Mouse (Mus musculus) yolk sac, embryonic 10.5 days (tissue): ENCODE data around the gene Wfdc1.

Experiments
- DNase-seq: peaks from one replicate; pipeline ENCODE4 v3.0.0-alpha.2; 2017; ENCODE audit warnings: low spot score

The Wfdc1 gene

DNA sequence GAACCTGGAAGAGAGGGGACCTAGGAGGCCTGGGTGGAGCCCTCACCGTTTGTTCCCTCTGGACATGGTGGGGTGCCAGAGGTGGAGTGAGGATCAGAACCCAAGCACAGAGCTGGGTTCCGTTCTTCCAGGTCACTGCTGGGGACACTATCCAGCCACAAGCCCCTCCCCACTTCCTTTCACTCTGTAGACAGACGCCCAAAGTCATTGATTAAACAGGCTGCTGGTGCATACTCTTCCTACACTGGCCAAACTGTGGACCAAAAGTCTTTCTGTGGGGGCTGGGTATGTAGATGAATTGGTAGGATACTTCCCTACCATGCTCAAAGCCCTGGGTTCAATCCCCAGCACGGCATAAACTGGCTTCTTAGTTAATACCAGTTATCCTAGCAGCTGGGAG, 25.8 kb downstream of the Wfdc1 start:
- DNase-seq: no peak

DNA sequence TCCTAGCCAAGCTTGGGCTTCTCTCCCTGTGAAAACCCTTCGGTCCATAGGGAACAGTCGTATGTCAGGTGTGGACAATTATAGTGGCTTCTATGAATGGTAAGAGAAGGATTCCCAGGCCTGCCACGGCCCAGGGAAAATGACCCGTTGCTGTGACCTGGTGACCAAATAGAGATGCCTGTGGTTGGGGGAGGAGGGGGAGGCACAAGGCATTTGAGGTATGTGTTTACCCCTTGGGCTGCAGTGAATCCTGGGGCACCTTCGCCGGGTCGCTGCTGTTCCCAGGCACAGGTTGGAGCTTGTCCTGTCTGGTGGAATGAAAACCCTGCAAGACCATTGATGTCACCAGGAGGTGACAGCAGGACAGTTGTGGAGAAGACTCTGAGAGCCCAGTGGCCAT, 28.5 kb downstream of the Wfdc1 start:
- DNase-seq: no peak

DNA sequence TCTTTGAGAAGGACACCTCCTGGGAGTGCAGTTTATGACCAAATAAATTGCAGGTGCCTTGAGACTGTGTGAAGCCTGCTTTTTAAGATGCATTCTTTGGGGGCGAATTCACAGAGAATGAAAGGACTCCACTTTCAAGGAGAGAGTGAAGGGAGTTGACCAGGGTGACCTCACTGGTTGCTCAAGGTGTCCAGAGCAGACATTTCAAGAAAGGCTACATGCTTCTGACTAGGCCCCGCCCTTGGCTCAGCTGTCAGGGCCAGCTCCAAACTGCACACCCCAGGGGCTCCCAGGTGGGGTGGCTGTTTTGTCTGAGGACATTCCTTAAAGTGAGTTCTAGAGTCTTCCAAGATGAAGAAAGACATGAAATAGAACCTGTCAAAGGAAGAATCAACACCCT, 31.0 kb downstream of the Wfdc1 start:
- no peak for DNase-seq

DNA sequence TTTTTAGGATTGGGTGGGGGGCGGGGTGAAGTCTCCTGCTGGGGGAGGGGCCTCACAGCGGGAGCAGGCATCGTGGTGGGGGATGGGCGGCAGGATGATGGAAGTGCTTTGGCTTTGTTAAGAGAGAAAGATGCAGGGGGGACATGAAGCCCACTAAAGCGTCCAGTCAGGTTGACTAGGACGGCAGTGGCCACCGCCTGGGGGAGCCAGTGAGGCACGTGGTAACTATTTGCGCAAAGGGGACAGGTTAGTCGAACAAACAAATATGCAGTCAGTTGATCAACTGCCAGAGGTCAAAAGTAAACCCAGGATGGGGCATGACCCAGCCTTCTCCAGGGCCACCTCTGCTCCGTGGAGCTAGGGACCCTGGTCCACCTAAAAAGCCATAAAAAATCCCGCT, 32.8 kb downstream of the Wfdc1 start:
- peak; percentile 75 for DNase-seq

DNA sequence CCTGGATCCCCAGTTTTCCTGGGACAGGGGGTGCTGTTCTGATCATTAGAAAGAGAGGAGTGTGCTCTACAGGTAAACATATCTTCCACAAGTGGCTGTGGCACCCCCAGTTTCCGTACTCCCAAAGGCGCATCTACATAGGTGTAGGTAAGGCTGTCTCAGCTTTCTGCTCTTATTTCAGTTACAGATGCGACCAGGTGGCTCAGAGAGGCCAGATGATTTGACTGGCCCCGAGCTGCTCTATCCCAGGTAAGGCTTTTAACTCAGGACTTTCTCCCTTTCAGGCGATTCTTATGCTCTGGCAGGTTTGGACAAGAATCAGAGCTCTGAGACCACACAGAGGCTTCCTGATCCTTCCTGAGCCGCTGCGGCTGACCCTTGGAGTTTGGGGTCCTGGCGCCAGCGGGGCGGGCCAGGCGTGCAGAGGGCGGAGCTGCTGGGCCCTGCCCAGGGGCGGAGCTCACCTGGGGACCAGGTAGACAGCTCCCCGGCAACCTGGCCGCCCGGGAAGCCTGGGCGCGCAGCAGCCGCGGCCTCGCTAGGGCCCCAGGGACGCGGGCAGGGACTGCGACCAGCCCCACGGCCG, 33.5 kb downstream of the Wfdc1 start, which contains the start of gene Atp2c2:
TSS of gene Atp2c2 (plus strand) at position 461 of the 586 bp plus-strand sequence.
- peak; percentile 78 for DNase-seq

DNA sequence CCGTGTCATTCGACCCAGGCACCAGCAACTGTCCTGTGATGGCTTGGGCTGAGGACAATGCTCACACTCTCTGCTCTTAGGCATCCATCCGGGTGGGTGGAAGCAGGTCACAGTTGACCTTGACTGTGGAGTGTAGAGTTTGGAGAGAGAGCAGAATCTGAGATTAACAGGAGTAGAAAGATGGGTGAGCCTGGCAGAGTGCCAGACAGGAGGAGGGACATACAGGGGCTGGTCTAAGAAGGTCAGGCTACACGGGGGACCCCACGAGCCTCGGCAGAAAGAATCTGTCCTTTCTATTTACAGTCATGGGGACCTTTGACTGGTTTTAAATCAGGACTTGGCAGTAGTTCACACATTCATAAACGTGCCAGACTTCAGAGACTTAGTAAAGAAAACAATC, 36.8 kb downstream of the Wfdc1 start:
- no peak for DNase-seq

DNA sequence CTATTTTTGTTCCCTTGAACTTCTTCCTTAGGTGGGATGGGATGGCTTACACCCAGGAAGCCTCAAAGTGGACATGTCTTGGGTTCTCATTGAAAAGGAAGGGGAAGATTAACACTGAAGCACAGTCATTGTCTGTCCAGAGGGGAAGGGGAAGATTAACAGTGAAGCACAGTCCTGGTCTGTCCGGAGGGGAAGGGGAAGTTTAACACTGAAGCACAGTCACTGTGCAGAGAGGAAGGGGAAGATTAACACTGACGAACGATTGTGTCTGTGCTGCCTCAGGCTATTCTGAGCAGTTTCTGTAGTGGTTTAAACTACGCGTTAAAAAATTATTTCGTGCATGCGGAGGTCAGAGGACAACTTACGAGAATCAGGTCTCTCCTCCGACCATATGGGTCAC, 41.0 kb downstream of the Wfdc1 start:
- no peak for DNase-seq

DNA sequence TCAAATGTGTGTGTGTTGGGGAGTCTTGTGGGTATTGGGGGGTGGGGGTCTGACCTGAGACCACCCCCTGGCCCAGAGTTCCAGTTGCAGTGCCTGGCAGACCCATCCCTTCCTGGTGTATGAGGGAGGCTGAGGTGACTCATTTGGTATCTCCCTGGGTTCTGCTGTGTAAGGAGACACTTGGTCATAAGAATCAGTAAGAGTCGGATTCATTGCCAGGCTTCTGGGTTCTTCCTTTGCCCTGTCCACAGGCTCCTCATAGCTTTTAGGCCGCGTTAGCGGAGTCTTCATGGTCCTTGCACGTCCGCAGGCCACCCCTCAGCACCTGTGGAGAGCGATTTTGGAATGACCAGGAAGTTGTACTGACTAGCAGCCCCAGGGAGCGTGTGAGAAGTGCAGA, 42.3 kb downstream of the Wfdc1 start:
- no peak for DNase-seq

DNA sequence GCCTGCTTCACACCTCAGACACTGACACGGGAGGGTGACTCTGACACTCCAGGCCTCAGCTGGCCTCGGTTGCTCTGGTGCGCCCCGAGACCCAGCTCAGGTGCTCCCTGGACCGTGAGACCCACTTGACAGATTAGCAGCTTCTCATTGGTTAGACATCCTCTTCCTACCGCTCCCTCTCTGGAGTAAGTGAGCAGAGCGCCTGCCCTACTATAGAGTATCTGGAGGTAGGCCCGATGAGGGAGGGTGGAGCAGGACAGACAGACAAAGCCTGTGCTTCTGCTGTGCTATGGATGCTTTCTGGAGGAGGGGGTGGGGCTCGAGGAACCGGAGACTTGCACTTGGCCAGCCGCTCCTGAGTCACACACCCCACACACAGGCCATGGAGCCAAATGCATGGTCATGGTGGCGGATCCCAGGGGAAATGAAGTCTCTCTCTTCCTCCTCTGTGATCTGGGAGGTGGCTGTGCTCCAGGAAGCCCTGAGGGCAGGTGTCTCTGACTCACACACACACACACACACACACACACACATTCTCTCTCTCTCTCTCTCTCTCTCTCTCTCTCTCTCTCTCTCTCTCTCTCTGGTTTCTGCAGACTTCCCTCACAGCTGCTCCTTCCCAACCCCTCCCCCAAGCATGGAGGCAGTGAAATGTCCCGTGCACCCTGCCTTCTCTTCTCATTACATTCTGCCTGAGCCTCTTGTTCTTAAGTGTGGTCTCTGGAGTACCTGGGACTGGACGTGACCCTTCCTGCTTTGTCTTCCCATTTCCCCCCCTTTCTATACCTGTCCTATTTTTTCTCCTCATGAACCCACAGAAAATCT, 42.9 kb downstream of the Wfdc1 start:
- no peak for DNase-seq

DNA sequence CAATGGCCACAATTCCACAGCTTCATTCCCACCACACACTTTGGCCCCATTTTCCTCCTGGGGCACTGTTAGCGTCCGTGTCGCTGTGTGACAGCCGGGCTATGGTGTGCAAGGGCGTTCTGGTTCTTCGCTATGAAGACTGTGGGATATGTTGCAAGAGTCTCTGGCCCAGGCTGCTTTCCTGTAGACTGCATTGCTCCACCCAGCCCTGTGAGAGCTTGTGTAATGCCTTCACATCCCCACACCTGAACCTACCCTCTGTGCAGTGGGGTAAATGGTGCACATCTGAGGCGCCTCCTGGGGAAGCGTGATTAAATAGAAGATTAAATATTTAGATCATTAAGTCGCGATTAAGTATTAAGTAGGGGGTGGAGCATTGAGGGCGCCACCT, 43.5 kb downstream of the Wfdc1 start:
- DNase-seq: no peak

DNA sequence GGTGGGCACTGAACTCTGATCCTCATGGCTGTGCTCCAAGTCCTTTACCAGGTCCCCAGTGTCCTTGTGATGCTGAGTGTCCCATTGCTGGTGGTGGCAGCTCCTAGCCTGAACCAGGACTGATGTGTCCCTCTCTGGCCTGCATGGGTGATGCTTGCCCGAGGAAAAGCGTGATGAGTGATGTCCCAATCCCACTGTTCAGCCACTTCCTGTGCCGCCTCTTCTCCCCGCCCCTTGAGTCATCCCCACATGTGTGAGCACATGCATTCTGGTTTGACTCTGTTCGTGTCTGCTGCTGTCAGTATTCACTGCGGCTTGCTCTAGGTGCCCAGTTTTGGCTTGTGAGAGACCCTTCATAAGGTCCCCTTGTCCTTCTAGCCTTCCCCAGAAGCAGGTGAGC, 46.1 kb downstream of the Wfdc1 start:
- no peak for DNase-seq

DNA sequence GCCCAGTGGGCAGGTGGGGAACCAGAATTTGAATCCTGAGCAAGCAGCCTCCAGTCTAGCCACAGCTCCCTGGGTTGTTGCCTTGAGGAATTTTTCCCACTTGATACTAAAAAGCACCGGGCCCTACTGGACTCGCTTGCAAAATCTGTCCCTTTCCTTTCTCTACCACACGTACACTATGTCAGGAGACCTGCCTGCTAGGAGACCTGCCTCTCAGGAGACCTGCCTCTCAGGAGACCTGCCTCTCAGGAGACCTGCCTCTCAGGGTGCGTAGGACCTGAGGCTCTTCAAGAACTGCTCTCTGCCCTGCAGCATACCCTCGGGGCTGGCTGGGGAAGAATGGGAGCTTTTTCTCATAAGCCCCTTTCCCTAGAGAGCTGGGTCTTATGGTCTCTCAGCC, 47.3 kb downstream of the Wfdc1 start:
- no peak for DNase-seq

DNA sequence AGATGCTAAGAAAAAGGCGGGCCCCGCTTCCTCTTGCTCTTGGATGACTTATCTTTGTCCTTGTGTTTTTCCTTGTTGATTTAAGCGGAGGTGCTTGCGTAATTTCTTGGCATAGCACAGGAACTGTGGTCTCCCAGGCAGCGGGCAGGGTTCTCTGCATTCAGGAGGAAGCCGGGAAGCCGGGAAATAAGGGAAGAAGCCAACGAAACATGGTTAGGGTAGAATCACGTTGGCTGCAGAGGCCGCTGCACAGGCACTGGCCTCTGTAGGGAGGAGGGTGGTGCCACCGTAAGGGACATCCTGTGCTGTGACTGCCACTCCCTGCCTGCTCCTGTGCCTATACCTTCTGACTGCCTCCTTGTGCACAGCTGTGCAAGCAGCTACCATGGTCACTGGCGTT, 49.1 kb downstream of the Wfdc1 start:
- peak; percentile 55 for DNase-seq

DNA sequence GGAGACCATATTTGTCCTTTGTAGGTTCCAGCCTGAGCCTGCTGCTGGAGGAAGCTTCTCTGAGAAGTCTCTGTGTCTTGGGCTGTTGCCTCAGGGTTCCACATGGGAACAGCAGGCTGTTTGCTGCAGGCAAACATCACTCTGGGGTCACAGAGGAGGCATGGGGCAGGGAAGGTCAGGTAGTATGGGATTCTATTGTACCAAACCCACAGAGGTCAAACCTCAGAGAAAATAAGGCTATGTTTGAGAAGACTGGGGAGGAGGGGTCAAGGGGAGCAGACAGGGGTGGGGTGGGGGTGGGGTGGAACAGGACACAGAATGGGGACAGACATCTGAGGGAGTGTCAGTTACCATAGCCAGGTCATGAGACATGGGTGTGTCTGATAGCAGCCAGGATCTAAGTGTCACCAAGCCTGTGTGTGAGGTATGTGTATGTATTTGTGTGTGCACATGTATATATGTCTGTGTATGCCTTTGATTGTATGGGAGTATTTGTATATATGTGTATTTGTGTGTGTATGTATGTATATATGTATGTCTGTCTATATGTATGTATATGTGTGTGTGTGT, 50.6 kb downstream of the Wfdc1 start:
- peak; percentile 17 for DNase-seq

DNA sequence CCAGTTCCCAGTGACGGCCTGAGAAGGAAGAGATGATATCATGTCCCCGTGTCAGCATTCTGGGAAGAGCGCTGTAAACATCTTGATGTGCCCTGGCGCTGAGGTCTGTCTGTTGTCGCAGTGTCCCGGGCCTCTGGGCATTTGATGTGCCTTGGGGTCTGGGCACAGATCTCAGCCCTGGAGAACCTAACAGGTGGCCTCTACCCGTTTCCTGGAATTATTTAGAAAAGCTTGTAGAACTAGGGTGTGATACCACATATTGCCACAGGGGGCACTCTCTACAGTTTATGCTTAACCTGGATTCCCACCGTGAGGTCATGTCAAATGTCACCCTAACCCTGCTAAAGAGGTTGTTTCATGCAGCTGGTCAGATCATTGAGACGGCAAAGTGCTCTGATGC, 51.6 kb downstream of the Wfdc1 start:
- DNase-seq: no peak

DNA sequence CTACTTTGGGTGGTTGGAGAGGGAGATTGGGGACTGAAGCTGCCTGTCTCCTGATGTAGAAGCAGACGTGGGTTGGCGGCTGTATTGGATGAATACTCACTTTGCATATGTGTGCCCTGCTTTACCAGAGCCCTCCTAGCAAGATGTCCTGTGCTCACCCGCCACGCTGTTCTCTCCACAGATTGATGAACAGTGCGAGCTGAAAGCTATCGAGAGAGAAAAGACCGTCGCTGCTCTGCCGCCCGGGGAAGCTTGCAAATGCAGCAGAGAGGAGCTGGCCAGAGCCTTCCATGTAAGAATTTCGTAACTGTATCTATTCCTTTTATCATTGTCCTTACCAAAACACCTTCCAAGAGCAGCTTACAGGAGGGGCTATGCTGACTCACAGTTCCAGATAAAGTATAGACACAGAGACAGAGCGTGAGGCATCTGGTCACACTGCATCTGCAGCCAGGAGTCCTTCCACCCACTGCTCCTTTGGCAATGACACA, 52.9 kb downstream of the Wfdc1 start:
- no peak for DNase-seq

DNA sequence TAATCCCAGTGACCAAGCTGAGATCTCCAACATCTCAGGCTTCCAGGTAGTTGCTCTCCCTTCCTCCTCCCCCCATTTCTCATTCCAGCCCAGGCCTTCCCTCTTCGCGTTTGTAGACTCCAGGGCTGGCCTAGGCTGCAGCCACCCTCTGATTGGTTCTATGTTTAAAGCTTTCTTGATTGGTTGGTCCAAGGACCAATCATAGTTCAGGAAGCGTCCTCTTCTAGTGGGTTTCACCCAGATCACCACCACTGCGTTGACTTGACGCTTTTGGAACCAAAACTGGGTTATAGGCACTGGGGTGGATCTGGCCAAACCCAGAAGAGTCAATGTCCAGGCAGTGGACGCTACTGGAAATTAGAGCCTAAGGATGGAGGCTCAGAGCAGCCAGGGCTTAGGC, 56.2 kb downstream of the Wfdc1 start:
- DNase-seq: no peak

DNA sequence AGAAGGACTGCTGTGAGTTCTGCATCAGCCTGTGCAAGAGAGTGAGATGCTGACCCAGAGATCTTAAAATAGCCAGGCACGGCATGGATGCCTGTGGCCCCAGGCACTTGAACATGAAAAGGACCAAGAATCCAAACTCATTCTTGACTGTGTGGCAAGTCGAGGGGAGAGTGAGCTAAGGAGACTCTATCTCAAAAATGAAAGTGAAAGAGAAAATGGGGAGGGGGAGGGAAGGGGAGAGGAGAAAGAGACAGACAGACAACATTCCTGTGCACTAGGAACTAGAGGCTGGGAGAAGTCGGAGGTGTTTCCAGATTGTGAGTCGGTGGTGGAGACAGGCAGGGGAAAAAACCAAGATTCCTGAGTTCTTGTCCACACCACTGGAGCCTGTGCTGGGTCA, 57.5 kb downstream of the Wfdc1 start:
- no peak for DNase-seq

DNA sequence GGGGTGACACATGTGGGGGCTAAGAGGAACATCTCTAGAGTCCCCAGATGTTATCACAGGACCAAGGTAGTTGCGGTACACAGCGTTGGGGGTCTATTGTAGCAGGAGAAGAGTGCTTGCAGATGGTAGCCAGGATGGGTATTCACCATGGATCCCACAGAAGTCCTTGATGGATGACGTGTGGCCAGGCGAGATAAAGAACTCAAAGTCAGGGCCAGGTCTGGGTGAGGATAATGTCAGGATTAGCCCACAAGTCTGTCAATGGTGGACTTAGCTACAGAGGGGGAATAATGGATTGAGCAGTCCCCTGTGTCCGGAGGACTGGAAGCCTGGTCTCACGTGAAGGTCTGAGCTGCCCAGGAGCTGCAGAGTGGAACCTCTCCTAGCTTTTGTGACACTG, 58.4 kb downstream of the Wfdc1 start:
- DNase-seq: no peak

DNA sequence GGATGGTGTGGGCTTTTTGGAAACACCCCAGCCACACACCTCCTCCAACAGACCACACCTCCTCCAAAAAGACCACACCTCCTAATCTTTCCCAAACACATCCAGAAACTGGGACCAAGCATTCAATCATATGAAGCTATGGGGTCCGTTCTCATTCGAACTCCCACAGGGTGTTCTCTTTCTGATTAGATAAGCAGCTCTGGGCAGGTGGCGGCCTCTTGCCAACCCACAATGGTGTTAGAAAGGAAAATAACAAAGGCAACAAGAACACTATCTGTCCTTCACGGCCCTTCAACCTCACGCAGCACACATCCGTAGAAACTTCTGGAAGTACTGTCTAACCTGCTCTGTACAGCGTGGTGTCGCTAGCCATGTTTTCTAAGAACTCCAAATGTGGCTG, 60.9 kb downstream of the Wfdc1 start:
- no peak for DNase-seq

DNA sequence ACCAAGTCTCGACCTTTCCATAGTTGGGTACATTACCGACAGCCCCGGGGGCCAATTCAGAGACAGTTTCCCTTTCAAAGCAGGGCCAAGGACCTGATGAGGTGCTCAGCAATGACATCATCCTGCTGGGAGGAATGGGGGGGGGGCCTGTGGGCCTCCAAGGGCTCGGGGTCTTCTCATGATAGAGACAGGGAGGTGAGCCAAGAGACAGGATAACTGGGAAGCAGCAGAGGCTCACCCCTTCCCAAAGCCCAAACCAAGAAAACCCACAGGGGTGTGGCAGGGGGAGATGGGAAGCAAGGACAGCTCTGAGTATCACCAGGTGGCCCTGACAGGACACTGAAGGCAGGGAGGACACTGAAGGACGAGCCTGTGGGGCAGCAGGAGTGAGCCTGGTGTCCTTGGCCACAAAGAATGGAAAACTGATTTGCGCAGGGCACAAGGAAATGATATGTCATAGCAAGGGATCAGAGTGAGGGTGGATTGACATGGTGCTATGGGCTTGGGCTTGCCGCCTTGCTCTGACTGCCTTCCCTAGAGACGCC, 62.3 kb downstream of the Wfdc1 start:
- no peak for DNase-seq

DNA sequence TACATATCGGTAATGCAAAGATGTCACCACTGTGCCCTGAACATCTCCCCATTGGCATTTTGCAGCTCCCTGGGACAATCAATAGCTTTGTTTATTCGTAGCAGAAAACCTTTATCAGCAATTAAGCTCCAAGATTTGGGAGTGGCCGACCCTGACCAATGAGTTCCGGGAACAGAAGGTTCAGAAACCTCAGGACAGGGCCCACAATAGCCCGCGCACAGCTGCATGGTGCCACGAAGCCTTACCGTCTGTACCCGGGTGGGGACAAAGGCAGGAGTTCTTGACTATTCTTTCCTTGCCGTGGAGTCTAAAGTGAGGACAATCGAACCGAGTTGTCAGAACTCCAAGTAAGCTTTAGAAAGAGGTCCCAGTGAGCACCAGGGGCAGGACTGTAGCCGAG, 65.9 kb downstream of the Wfdc1 start:
- DNase-seq: no peak

DNA sequence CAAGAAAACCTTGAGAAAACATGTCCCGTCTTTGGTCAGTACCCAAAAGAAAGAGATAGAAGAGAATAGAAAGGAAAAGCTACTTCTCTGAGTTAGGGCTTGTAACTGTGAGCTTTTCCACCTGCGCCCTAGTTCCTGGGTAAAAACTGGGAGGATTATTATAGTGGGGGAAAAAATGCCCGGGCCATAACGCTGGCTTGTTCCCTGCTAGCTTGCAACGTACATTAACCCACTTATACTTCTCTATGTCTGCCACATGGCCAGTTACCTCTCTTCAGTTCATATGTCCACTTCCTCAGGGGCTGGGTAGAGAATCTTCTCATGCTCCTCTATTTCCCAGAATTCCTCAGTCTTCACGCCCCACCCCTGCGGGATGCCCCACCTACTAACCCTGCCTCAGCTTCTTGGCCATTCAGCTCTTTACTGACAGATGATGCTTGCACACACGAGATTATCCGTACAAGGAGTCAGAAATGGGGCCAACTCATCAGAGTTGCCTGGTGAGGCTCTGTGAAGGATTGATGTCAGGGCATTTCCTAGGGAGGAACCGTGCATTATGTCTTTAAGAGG, 70.3 kb downstream of the Wfdc1 start:
- DNase-seq: no peak
